Mouse (Mus musculus): ENCODE data around the gene Creb1. TPM values are rescaled to one million over a fixed set of nuclear protein-coding genes. Genes with fewer than 3 reads are reported as not detected.

Gene Creb1
- polyA plus RNA-seq, 1 experiment from 2014 or later: 27.5 TPM

GRCm38 (mm10) chr1:64609145-64609544 is 76.7 kb downstream of the Creb1 start:
- H3K36me3 ChIP-seq (ENCODE audit: control insufficient read depth, insufficient read depth, low read length): 0 out of 2 replicates have a peak, but pooled peaks cover 2% of the 10 kb centered on the region
- H3K27ac ChIP-seq (ENCODE audit: low read length): no peak overlapping the region
- WGBS: 45% methylated on average over 4 of the region's 4 CpGs
- H3K4me3 ChIP-seq (replicated peaks; ENCODE audit: low read length): no peak overlapping the region
- H3K9ac ChIP-seq (ENCODE audit: low read length): no peak overlapping the region
- H3K4me2 ChIP-seq (ENCODE audit: low read depth, low read length): no peak overlapping the region
- no peaks in the 10 kb centered on the region for H3K27me3 ChIP-seq (ENCODE audit: control insufficient read depth, insufficient read depth, low read length)
- H3K9me3 ChIP-seq (replicated peaks; ENCODE audit: control insufficient read depth, low read length): no peaks in the 10 kb centered on the region
- H3K4me1 ChIP-seq (ENCODE audit: control insufficient read depth, insufficient read depth, low read length): no peaks in the 10 kb centered on the region
- no peak for ATAC-seq (ENCODE audit: insufficient read depth, low FRiP score)

- no peak overlapping the region for H3K9ac ChIP-seq (ENCODE audit: low read length)
- H3K27me3 ChIP-seq (ENCODE audit: control insufficient read depth, insufficient read depth, low read length): no peaks in the 10 kb centered on the region
- 72% methylated on average over 9 of the region's 9 CpGs for WGBS
- H3K9me3 ChIP-seq (replicated peaks; ENCODE audit: control insufficient read depth, low read length): no peaks in the 10 kb centered on the region
- H3K4me1 ChIP-seq (ENCODE audit: control insufficient read depth, insufficient read depth, low read length): no peaks in the 10 kb centered on the region
- H3K36me3 ChIP-seq (ENCODE audit: control insufficient read depth, insufficient read depth, low read length): no peaks in the 10 kb centered on the region
- H3K4me2 ChIP-seq (ENCODE audit: low read depth, low read length): no peak overlapping the region
- no peak overlapping the region for H3K4me3 ChIP-seq (replicated peaks; ENCODE audit: low read length)
- no peak overlapping the region for H3K27ac ChIP-seq (ENCODE audit: low read length)
- ATAC-seq (ENCODE audit: insufficient read depth, low FRiP score): 0 out of 2 replicates have a peak, but pooled peaks have one; percentile 25
These were observed 77.5 kb downstream of the Creb1 start for GRCm38 (mm10) chr1:64609976-64610375.

- no peak overlapping the region for H3K9ac ChIP-seq (ENCODE audit: low read length)
- 67% methylated on average over 9 of the region's 9 CpGs for WGBS
- H3K4me1 ChIP-seq (ENCODE audit: control insufficient read depth, insufficient read depth, low read length): peaks cover 16% of the 10 kb centered on the region; the same call in 1 of the 2 replicates
- no peak overlapping the region for H3K4me2 ChIP-seq (ENCODE audit: low read depth, low read length)
- no peak overlapping the region for H3K27ac ChIP-seq (ENCODE audit: low read length)
- H3K9me3 ChIP-seq (replicated peaks; ENCODE audit: control insufficient read depth, low read length): no peaks in the 10 kb centered on the region
- no peak for ATAC-seq (ENCODE audit: insufficient read depth, low FRiP score)
- no peak overlapping the region for H3K4me3 ChIP-seq (replicated peaks; ENCODE audit: low read length)
- H3K27me3 ChIP-seq (ENCODE audit: control insufficient read depth, insufficient read depth, low read length): no peaks in the 10 kb centered on the region
- H3K36me3 ChIP-seq (ENCODE audit: control insufficient read depth, insufficient read depth, low read length): no peaks in the 10 kb centered on the region
These were observed 81.9 kb downstream of the Creb1 start for GRCm38 (mm10) chr1:64614311-64614710.

GRCm38 (mm10) chr1:64614801-64615345 is 82.4 kb downstream of the Creb1 start:
- Histone ChIP-seq H3K4me2 (ENCODE audit: low read depth, low read length) (peak overlapping the region; percentile 0; the same call in 1 of the 2 replicates), H3K27ac (ENCODE audit: low read length) (no peak overlapping the region), H3K4me1 (ENCODE audit: control insufficient read depth, insufficient read depth, low read length) (peaks cover 16% of the 10 kb centered on the region; the same call in 1 of the 2 replicates), H3K36me3 (ENCODE audit: control insufficient read depth, insufficient read depth, low read length) (no peaks in the 10 kb centered on the region), H3K9me3 (replicated peaks; ENCODE audit: control insufficient read depth, low read length) (no peaks in the 10 kb centered on the region), H3K4me3 (replicated peaks; ENCODE audit: low read length) (no peak overlapping the region), H3K27me3 (ENCODE audit: control insufficient read depth, insufficient read depth, low read length) (no peaks in the 10 kb centered on the region), H3K9ac (ENCODE audit: low read length) (no peak overlapping the region)
- 80% methylated on average over 10 of the region's 10 CpGs for WGBS
- ATAC-seq (ENCODE audit: insufficient read depth, low FRiP score): no peak

GRCm38 (mm10) chr1:64615531-64615991 is 83.1 kb downstream of the Creb1 start:
- Histone ChIP-seq H3K36me3 (ENCODE audit: control insufficient read depth, insufficient read depth, low read length) (no peaks in the 10 kb centered on the region), H3K4me1 (ENCODE audit: control insufficient read depth, insufficient read depth, low read length) (peaks cover 16% of the 10 kb centered on the region; the same call in 1 of the 2 replicates), H3K27me3 (ENCODE audit: control insufficient read depth, insufficient read depth, low read length) (no peaks in the 10 kb centered on the region), H3K9me3 (replicated peaks; ENCODE audit: control insufficient read depth, low read length) (no peaks in the 10 kb centered on the region), H3K4me2 (ENCODE audit: low read depth, low read length) (peak overlapping the region; percentile 83; the same call in 1 of the 2 replicates), H3K27ac (ENCODE audit: low read length) (peak overlapping the region; percentile 49; the same call in 1 of the 2 replicates), H3K4me3 (replicated peaks; ENCODE audit: low read length) (no peak overlapping the region), H3K9ac (ENCODE audit: low read length) (0 out of 2 replicates have a peak overlapping the region, but pooled peaks have one; percentile 23)
- no peak for ATAC-seq (ENCODE audit: insufficient read depth, low FRiP score)
- WGBS: 78% methylated on average over 11 of the region's 11 CpGs

GRCm38 (mm10) chr1:64616076-64616475 is 83.6 kb downstream of the Creb1 start:
- 72% methylated on average over 6 of the region's 6 CpGs for WGBS
- no peaks in the 10 kb centered on the region for H3K9me3 ChIP-seq (replicated peaks; ENCODE audit: control insufficient read depth, low read length)
- H3K36me3 ChIP-seq (ENCODE audit: control insufficient read depth, insufficient read depth, low read length): no peaks in the 10 kb centered on the region
- peak overlapping the region; percentile 49; the same call in 1 of the 2 replicates for H3K27ac ChIP-seq (ENCODE audit: low read length)
- H3K27me3 ChIP-seq (ENCODE audit: control insufficient read depth, insufficient read depth, low read length): no peaks in the 10 kb centered on the region
- H3K4me1 ChIP-seq (ENCODE audit: control insufficient read depth, insufficient read depth, low read length): peaks cover 16% of the 10 kb centered on the region; the same call in 1 of the 2 replicates
- peak overlapping the region; percentile 83 for H3K4me2 ChIP-seq (ENCODE audit: low read depth, low read length)
- peak overlapping the region; percentile 96 for H3K9ac ChIP-seq (ENCODE audit: low read length)
- no peak for ATAC-seq (ENCODE audit: insufficient read depth, low FRiP score)
- peak overlapping the region; percentile 85 for H3K4me3 ChIP-seq (replicated peaks; ENCODE audit: low read length)

GRCm38 (mm10) chr1:64616531-64616880 is 84.1 kb downstream of the Creb1 start:
- 4% methylated on average over 8 of the region's 8 CpGs for WGBS
- Histone ChIP-seq H3K27ac (ENCODE audit: low read length) (peak overlapping the region; percentile 96), H3K4me2 (ENCODE audit: low read depth, low read length) (peak overlapping the region; percentile 83), H3K9ac (ENCODE audit: low read length) (peak overlapping the region; percentile 96), H3K9me3 (replicated peaks; ENCODE audit: control insufficient read depth, low read length) (no peaks in the 10 kb centered on the region), H3K4me1 (ENCODE audit: control insufficient read depth, insufficient read depth, low read length) (peaks cover 16% of the 10 kb centered on the region; the same call in 1 of the 2 replicates), H3K4me3 (replicated peaks; ENCODE audit: low read length) (peak overlapping the region; percentile 85), H3K27me3 (ENCODE audit: control insufficient read depth, insufficient read depth, low read length) (no peaks in the 10 kb centered on the region), H3K36me3 (ENCODE audit: control insufficient read depth, insufficient read depth, low read length) (no peaks in the 10 kb centered on the region)
- no peak for ATAC-seq (ENCODE audit: insufficient read depth, low FRiP score)

- Histone ChIP-seq H3K9me3 (replicated peaks; ENCODE audit: control insufficient read depth, low read length) (no peaks in the 10 kb centered on the region), H3K4me1 (ENCODE audit: control insufficient read depth, insufficient read depth, low read length) (peaks cover 16% of the 10 kb centered on the region; the same call in 1 of the 2 replicates), H3K9ac (ENCODE audit: low read length) (peak within 1 kb of the TSS; percentile 96), H3K4me3 (replicated peaks; ENCODE audit: low read length) (peak within 1 kb of the TSS; percentile 85), H3K36me3 (ENCODE audit: control insufficient read depth, insufficient read depth, low read length) (no peaks in the 10 kb centered on the region), H3K27ac (ENCODE audit: low read length) (peak within 1 kb of the TSS; percentile 96), H3K27me3 (ENCODE audit: control insufficient read depth, insufficient read depth, low read length) (no peaks in the 10 kb centered on the region), H3K4me2 (ENCODE audit: low read depth, low read length) (peak within 1 kb of the TSS; percentile 83)
- 0% methylated on average over 72 of the region's 72 CpGs for WGBS
- ATAC-seq (ENCODE audit: insufficient read depth, low FRiP score): peak; percentile 94
These were observed 84.7 kb downstream of the Creb1 start, which contains the start of gene Mettl21a for GRCm38 (mm10) chr1:64616881-64617714. Gene Mettl21a, minus strand, starts transcription at chr1:64617242.

- Histone ChIP-seq H3K4me1 (ENCODE audit: control insufficient read depth, insufficient read depth, low read length) (peaks cover 16% of the 10 kb centered on the region; the same call in 1 of the 2 replicates), H3K9me3 (replicated peaks; ENCODE audit: control insufficient read depth, low read length) (no peaks in the 10 kb centered on the region), H3K27ac (ENCODE audit: low read length) (peak overlapping the region; percentile 96), H3K4me3 (replicated peaks; ENCODE audit: low read length) (peak overlapping the region; percentile 85), H3K9ac (ENCODE audit: low read length) (peak overlapping the region; percentile 96), H3K27me3 (ENCODE audit: control insufficient read depth, insufficient read depth, low read length) (no peaks in the 10 kb centered on the region), H3K36me3 (ENCODE audit: control insufficient read depth, insufficient read depth, low read length) (no peaks in the 10 kb centered on the region), H3K4me2 (ENCODE audit: low read depth, low read length) (peak overlapping the region; percentile 83)
- WGBS: under 1% methylated on average over 15 of the region's 15 CpGs
- peak; percentile 78 for ATAC-seq (ENCODE audit: insufficient read depth, low FRiP score)
These were observed 85.2 kb downstream of the Creb1 start for GRCm38 (mm10) chr1:64617715-64617984.
